Mouse (Mus musculus) brain, embryonic 14.5 days (tissue): ENCODE data around the gene Hsd11b1. TPM values are rescaled to one million over a fixed set of nuclear protein-coding genes. Genes with fewer than 3 reads are reported as not detected.

Source experiments
- DNase-seq: peaks from one replicate; pipeline ENCODE4 v3.0.0-alpha.2; 2011; ENCODE audit warnings: low read depth
- CTCF ChIP-seq: fragments of 200-500 bp; IDR thresholded peaks from 2 replicates; pipeline ENCODE4 v1.5.1; 2012; ENCODE audit warnings: inconsistent platforms, mild to moderate bottlenecking, moderate library complexity, borderline replicate concordance; ENCODE audit not compliant: insufficient read depth, insufficient read length; ENCODE audit errors: extremely low read depth
- POLR2A ChIP-seq: fragments of 200-500 bp; IDR thresholded peaks from 2 replicates; pipeline ENCODE4 v1.6.1; 2012; ENCODE audit warnings: mild to moderate bottlenecking, inconsistent platforms, borderline replicate concordance; ENCODE audit not compliant: poor library complexity, insufficient read depth, insufficient read length, severe bottlenecking; ENCODE audit errors: extremely low read depth
- polyA plus RNA-seq: library from polyadenylated mRNA; depleted of rRNA; stranded (reverse); fragments of >200 nt; gene quantifications from 2 replicates; pipeline ENCODE4 v1.2.3, GENCODE M21; 2012; rRNA removed

Hsd11b1 gene
- polyA plus RNA-seq, 1 experiment, result 0.37 TPM

DNA sequence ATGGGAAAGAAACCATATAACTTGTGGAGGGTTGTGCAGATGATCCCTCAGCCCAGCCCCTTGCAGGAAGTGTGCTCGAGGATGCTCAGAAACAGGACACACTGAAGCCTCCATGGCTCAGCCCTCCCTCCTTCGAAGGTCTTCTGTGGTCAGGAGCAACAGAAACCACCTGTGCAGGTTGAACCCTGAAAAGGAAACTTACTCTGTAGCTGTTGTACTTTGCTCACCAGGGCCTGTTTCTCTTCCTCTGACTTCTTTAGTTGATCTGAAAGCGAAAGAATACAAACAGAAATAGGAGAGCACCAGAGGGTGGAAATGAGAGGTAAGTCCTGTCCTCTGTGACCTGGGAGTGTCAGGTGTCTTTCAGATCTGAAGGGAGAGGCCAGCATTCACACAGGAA, 82.8 kb downstream of the Hsd11b1 start:
- DNase-seq, result no peak
- no peak for TF ChIP-seq POLR2A

DNA sequence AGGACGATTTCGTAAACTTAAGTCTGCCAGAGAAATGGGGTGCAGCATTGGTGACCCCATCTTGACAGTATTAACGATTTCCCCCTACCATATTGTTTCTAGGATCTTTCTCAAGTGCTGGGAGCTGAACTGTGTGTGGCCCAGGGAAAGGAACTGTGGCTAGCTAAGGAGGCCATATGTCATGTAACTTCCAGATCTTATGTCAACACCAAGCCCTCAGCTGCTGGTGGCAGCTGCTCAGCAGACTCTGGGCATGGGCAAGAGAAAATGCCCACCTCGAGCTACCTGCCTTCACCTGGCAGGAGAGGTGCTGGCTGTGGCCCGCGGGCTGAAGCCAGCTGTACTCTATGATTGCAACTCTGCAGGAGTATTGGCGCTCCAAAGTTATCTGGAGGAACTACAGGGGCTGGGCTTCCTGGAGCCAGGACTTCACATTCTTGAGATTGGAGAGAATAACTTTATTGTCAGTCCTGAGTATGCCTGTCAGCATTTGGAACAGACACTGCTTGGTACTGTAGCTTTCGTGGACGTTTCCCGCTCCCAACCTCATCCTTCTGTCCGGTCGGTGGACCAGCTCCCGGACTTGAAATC, 89.6 kb downstream of the Hsd11b1 start:
- TF ChIP-seq CTCF, result no peak
- TF ChIP-seq POLR2A, result no peak
- no peak for DNase-seq

DNA sequence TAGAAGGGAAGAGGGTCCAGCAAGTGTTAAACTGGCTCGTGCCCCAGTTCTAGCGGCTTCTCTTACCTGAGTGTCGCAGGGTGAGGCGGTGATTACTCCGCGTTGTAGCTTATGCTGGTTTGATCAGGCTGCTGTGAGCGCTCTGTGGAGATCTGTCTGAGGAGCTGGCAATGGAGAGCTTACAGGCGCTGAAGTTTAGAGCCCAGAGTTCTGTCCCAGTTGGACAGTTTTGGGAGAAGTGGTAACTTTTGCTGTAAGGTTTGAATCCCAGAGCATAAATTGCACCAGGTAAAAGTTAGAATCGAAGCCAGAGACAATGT, 90.1 kb downstream of the Hsd11b1 start:
- TF ChIP-seq POLR2A (no peak), CTCF (no peak)
- no peak for DNase-seq

DNA sequence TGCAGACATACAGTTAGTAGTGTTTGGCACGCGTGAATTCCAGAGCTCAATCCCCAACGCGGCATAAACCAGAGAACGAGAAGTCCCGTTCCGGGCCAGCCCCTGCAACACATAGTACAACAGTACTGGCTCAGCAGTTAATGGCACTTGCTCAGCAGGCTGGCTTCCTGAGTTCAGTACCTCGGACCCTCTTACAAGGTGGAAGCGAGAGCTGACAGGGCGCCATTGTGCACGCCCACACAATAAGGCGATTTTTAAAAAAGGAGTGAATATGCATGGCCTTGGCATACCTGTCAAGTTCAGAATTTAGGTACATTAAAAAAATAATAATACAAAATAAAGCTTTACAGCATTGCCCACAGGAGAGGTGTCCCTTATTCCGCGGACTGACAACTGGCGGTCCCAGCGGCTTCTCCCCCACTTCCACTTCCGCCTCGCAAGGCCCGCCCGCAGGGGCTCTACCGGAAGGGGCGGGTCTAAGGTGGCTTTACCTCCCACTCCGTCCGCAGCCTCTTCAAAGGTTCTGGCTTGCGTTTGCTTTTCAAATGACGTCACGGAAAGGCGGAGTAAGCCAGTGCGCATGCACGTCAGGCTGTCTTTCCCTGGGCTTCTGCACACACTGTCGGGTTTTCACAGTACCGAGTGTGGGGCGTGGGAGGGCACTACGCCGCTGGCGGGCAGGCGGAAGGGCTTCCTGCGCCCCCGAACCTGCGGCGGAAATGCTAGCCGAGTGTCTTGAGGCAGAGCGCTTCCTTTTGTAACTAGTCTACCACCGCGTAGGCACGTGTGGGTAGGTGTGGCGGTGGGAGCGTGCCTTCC, 90.7 kb downstream of the Hsd11b1 start:
- TF ChIP-seq POLR2A (peak; percentile 82; the same call in 1 of the 2 replicates), CTCF (no peak)
- DNase-seq, result peak; percentile 100

Other genes starting within 250 kb of the Hsd11b1 start
- gene Syt14, start 228.3 kb downstream of the Hsd11b1 start, polyA plus RNA-seq, result 6.6 and 10.3 TPM in 2 replicates
- gene Diexf, start 133.8 kb downstream of the Hsd11b1 start, polyA plus RNA-seq, result 30.2 and 37.0 TPM in 2 replicates
- gene Irf6, start 111.0 kb downstream of the Hsd11b1 start, polyA plus RNA-seq, result 1.1 and 1.2 TPM in 2 replicates
- gene A130010J15Rik, start 96.0 kb downstream of the Hsd11b1 start, polyA plus RNA-seq, result 7.6 and 7.9 TPM in 2 replicates
- 0.82 and 0.96 TPM in 2 replicates for gene Traf3ip3, start 62.4 kb downstream of the Hsd11b1 start, polyA plus RNA-seq
- gene Lamb3, start 56.4 kb downstream of the Hsd11b1 start, polyA plus RNA-seq, result 0.67 and 0.79 TPM in 2 replicates
- 7.3 and 9.8 TPM in 2 replicates for gene G0s2, start 9.1 kb upstream of the Hsd11b1 start, polyA plus RNA-seq
- gene Camk1g, start 106.2 kb upstream of the Hsd11b1 start, polyA plus RNA-seq, result 40.8 and 47.3 TPM in 2 replicates